Mouse (Mus musculus) midbrain, embryonic 12.5 days (tissue): ENCODE measurements around the gene 1700001O22Rik. TPM values are rescaled to one million over a fixed set of nuclear protein-coding genes. Genes with fewer than 3 reads are reported as not detected.

Source experiments
- ATAC-seq: fragments of 200-750 bp; cut with Nextera tagmentation; 2 replicates; pipeline ENCODE4 v1.8.0; 2017; ENCODE audit warnings: low read depth, moderate TSS enrichment, moderate library complexity; ENCODE audit not compliant: low FRiP score
- H3K27ac ChIP-seq: fragments of 300-500 bp; sonication (generic); replicated peaks from 2 replicates; pipeline ENCODE4 v1.5.1; 2016; ENCODE audit warnings: mild to moderate bottlenecking
- H3K27me3 ChIP-seq: fragments of 300-500 bp; sonication (generic); 2 replicates; pipeline ENCODE4 v1.6.1; 2016; ENCODE audit warnings: mild to moderate bottlenecking
- H3K36me3 ChIP-seq: fragments of 300-500 bp; sonication (generic); 2 replicates; pipeline ENCODE4 v1.6.1; 2016
- H3K4me1 ChIP-seq: fragments of 300-500 bp; sonication (generic); 2 replicates; pipeline ENCODE4 v1.6.1; 2016
- H3K4me2 ChIP-seq: fragments of 300-500 bp; sonication (generic); replicated peaks from 2 replicates; pipeline ENCODE4 v1.6.1; 2016; ENCODE audit warnings: mild to moderate bottlenecking, moderate library complexity
- H3K4me3 ChIP-seq: fragments of 300-500 bp; sonication (generic); 2 replicates; pipeline ENCODE4 v1.5.1; 2016; ENCODE audit warnings: mild to moderate bottlenecking
- H3K9ac ChIP-seq: fragments of 300-500 bp; sonication (generic); replicated peaks from 2 replicates; pipeline ENCODE4 v1.6.1; 2016; ENCODE audit warnings: mild to moderate bottlenecking, moderate library complexity
- H3K9me3 ChIP-seq: fragments of 300-500 bp; sonication (generic); 2 replicates; pipeline ENCODE4 v1.6.1; 2016; ENCODE audit warnings: mild to moderate bottlenecking
- WGBS: fragments of 180-500 bp; shearing (Covaris S2); methylation state at CpG from one replicate; pipeline ENCODE4 v1.1.7; 2016; 5-methylcytosine and 5-hydroxymethylcytosine counted together
- polyA plus RNA-seq: library from polyadenylated mRNA; unstranded; fragments of >200 nt; fragmentation: Nextera tagmentation; extraction: Ambion mirVana; gene quantifications from 2 replicates; pipeline ENCODE4 v1.2.1, GENCODE M21; 2016

The 1700001O22Rik gene
- polyA plus RNA-seq, 1 experiment from 2014 or later, result 2.6 TPM

DNA sequence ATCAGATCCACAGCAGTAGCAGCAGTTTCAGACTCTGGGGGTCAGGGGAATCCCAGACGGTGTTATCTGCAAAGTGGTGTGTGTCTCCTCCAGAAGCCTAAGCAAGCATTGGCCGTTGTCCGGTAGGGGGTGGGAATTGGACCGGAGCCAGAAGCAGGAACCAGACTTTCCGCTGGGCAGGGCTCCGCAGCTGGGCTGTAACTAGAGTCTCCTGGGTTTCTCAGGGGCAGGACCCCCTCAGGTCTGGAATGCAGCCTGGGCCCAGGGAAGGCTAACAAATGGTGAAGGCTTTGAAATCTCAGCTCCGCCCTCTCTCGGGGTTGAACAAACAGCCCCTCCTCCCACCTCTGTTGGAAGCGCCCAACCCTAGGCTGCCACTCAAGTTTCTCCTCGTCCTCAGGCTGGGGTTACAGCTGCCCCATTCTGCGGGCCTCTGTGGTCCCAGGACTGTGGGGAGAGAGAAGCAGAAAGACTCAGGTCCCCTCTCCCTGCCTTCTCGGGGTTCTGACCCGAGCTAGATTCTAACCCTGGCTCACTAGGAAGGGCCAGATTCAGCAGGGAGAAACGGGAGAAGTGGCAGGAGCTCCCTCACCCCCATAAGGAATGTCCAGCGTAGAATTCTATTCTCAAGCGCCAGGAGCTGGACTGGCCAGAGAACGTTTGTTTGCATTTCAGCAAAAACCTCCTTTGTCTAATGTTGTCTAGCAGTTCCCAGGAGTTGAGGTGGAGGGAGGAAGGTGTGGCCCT, 44.9 kb downstream of the 1700001O22Rik start:
- 2% methylated on average over 17 of the region's 17 CpGs for WGBS
- peak; percentile 84 for ATAC-seq
- Histone ChIP-seq H3K9me3 (peaks cover 7% of the 10 kb centered on the region), H3K4me1 (peaks cover 34% of the 10 kb centered on the region), H3K27me3 (peaks cover 5% of the 10 kb centered on the region; the same call in 1 of the 2 replicates), H3K27ac (peak overlapping the region; percentile 83), H3K9ac (0 out of 2 replicates have a peak overlapping the region, but pooled peaks have one; percentile 28), H3K36me3 (no peaks in the 10 kb centered on the region), H3K4me3 (no peak overlapping the region), H3K4me2 (peak overlapping the region; percentile 22)

DNA sequence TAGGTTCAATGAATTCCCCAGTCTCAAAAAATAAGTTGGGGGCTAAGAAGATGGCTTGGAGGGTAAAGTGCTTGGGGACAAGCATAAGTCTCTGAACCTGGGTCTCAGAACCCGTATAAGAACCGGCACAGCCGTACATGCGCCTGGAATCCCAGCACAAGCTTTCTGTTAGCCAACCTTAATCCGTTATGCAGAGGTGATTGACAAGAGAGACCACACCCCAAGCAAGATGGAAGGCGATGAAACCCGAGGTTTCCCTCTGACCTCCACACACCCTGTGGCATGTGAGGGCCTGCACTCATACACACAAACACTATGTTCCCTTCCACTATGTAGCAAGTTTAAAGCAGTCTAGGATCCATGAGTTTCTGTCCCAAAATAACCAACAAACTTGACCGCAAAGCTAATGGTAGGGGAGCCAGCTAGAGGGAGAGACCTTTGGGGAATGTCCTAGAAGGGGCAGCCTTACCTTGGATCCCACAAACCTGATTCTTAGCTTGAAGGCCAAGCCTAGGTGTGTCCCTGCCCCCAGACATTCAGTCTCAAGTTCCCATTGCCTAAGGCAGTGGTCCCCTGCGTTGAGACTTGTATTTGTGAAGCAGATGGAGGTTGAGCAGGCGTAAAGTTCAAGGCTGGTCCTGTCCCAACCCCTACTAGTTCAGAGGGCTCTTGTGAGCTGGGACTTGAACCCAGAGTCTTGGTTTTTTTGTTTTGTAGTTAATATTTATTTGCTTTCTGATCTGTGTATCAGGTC, 46.3 kb downstream of the 1700001O22Rik start:
- Histone ChIP-seq H3K9ac (no peak overlapping the region), H3K27me3 (peaks cover 5% of the 10 kb centered on the region; the same call in 1 of the 2 replicates), H3K36me3 (no peaks in the 10 kb centered on the region), H3K4me2 (no peak overlapping the region), H3K4me1 (peaks cover 39% of the 10 kb centered on the region), H3K4me3 (no peak overlapping the region), H3K9me3 (peaks cover 7% of the 10 kb centered on the region), H3K27ac (peak overlapping the region; percentile 83; the same call in 1 of the 2 replicates)
- WGBS, result 79% methylated on average over 10 of the region's 10 CpGs
- ATAC-seq, result no peak

DNA sequence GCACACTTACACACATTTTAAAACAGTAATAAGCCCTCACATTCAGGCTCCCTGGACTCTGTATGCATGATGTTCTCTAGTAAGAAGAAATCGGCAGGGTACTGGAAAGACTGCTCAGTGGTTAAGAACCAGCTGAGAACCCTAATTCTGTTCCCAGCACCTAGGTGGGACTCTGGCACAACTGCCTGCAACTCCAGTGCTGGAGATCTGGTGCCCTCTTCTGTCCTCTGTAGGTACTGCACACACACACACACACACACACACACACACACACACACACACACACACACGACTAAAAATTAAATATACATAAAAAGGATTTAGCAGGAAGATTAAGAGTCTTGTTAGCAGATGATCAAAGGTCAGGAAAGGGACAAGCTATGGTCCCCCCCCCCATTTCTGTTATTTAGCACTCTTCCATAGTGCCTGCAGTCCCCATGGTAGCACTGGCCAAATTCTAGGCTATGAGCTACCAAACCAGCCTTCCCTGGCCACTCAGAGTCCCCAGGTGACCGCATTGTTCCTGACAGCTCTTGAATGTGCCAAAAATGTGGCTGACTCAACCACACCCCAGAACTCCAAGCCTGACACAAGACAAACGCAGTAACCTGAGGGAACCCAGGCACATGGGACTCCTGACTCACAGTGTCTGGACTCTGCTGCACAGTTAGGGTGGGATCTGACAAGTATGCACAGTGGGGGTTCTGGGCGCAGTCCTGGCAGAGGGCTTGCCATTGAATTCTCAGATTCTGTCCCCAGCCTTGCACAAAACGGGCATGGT, 47.3 kb downstream of the 1700001O22Rik start:
- Histone ChIP-seq H3K27me3 (peaks cover 5% of the 10 kb centered on the region; the same call in 1 of the 2 replicates), H3K9ac (no peak overlapping the region), H3K27ac (no peak overlapping the region), H3K4me2 (no peak overlapping the region), H3K4me3 (no peak overlapping the region), H3K36me3 (no peaks in the 10 kb centered on the region), H3K4me1 (peaks cover 39% of the 10 kb centered on the region), H3K9me3 (peaks cover 7% of the 10 kb centered on the region)
- WGBS, result 95% methylated on average over 6 of the region's 6 CpGs
- no peak for ATAC-seq

DNA sequence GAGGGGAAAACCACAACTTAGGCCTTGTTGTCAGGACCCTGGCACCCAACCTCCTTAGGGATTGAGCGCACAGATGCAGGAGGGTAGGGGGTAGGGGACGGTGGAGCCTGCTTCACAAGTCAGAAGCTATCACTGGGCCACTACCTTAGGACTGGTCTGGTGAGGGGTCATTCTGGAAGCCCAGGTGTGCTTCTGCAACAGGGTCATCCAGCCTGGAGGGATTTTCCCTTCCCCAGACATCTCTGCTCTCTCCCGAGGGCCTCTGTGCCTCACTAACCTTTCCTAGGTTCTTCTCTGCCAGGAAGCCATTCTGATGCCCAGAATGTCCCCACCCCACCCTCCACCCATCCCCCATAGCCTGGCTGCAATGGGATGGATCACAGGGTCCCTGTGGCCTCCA, 48.6 kb downstream of the 1700001O22Rik start:
- 71% methylated on average over 3 of the region's 3 CpGs for WGBS
- Histone ChIP-seq H3K27ac (no peak overlapping the region), H3K9me3 (peaks cover 7% of the 10 kb centered on the region), H3K9ac (no peak overlapping the region), H3K4me3 (no peak overlapping the region), H3K4me2 (no peak overlapping the region), H3K27me3 (peaks cover 5% of the 10 kb centered on the region; the same call in 1 of the 2 replicates), H3K4me1 (peaks cover 29% of the 10 kb centered on the region), H3K36me3 (no peaks in the 10 kb centered on the region)
- ATAC-seq, result no peak

DNA sequence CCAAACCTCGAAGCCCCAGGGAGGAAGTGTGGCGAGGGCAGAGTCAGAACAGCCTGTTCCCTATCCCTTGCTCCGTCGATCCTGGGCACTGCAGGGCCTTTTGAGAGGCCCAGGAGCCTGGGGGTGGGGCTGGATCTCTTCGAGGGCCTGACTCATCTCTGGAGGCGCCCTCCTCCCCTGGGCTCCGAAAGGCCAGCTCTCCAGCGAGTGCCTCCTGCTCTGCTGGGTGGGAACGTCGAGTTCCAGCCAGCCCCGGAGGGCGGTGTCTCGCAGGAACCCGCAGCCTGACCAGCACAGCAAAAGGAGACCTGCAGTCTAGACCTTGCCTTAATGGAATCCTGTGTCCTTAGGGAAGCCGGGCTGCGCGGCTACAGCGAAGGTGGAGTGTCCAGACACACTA, 50.2 kb downstream of the 1700001O22Rik start:
- ATAC-seq, result no peak
- Histone ChIP-seq H3K27ac (no peak overlapping the region), H3K4me2 (no peak overlapping the region), H3K4me1 (peaks cover 13% of the 10 kb centered on the region), H3K9me3 (peaks cover 7% of the 10 kb centered on the region), H3K4me3 (no peak overlapping the region), H3K36me3 (no peaks in the 10 kb centered on the region), H3K9ac (no peak overlapping the region), H3K27me3 (peaks cover 5% of the 10 kb centered on the region; the same call in 1 of the 2 replicates)
- 21% methylated on average over 18 of the region's 18 CpGs for WGBS

DNA sequence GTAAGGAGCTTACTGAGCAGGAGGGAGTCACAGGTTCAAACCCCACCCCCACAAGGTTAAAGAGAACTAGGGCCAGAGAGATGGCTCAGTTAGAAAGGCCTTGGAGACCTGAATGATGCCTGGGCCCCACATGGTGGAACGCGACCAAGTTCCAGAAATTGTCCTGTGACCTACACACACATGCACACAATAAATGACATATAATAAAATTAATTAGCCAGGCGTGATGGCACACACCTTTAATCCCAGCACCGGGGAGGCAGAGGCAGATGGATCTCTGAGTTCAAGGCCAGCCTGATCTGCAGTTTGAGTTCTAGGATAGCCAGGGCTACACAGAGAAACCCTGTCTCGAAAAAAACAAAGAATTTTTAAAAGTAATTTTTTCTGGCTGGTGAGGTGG, 51.0 kb downstream of the 1700001O22Rik start:
- Histone ChIP-seq H3K36me3 (no peaks in the 10 kb centered on the region), H3K27me3 (peaks cover 5% of the 10 kb centered on the region; the same call in 1 of the 2 replicates), H3K27ac (no peak overlapping the region), H3K4me2 (no peak overlapping the region), H3K4me3 (no peak overlapping the region), H3K9me3 (peaks cover 7% of the 10 kb centered on the region), H3K9ac (no peak overlapping the region), H3K4me1 (peaks cover 6% of the 10 kb centered on the region; the same call in 1 of the 2 replicates)
- no peak for ATAC-seq
- WGBS, result 97% methylated on average over 5 of the region's 5 CpGs

DNA sequence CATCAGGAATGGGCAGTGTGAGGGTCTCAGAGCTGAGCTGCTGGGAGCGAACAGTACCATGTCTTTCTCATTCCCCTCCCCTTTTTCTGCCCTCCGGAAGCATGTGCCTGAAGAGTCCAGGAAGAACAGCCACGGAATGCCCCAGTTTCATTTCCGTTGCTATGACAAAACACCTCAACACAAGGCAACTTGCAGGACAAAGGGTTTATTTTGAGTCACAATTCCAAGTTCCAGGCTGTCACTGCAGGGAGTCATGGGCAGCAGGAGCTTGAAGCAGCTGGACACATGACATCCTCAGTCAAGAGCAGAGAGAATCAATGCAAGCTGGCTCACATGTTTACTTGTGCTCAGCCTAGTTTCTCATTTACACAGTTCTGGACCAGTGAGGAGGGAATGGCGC, 53.4 kb downstream of the 1700001O22Rik start:
- H3K36me3 ChIP-seq, result no peaks in the 10 kb centered on the region
- peaks cover 5% of the 10 kb centered on the region; the same call in 1 of the 2 replicates for H3K4me1 ChIP-seq
- no peak overlapping the region for H3K4me2 ChIP-seq
- 50% methylated on average over 5 of the region's 5 CpGs for WGBS
- H3K27ac ChIP-seq, result peak overlapping the region; percentile 39; the same call in 1 of the 2 replicates
- H3K27me3 ChIP-seq, result peaks cover 5% of the 10 kb centered on the region; the same call in 1 of the 2 replicates
- no peaks in the 10 kb centered on the region for H3K9me3 ChIP-seq
- ATAC-seq, result no peak
- H3K4me3 ChIP-seq, result no peak overlapping the region
- H3K9ac ChIP-seq, result no peak overlapping the region

DNA sequence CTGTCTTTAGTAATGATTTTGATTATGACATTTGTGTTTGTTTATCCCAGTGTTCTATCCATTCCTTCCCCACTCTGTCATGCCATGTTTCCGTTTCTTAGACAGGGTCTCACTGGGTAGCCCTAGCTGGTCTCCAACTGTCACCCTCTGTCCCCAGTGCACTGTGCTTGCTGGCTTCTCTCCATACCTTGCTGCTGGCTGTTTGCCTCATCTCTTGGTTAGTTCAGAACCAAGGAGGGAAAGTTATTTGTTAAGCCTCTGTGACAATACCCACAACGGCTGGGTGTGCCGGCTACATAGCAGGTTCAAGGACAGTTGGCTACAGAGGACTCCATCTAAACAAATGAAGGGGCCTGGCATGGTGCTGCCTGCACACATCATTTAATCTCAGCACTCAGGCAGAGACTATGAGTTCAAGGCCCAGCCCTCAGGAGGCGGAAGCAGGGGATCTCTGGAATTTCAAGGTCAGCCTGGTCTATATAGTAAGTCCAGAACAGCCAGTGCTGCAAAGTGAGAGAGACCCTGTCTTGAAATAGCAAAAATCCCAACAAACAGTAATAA, 55.8 kb downstream of the 1700001O22Rik start:
- WGBS, result 89% methylated on average over 4 of the region's 4 CpGs
- Histone ChIP-seq H3K27ac (no peak overlapping the region), H3K27me3 (no peaks in the 10 kb centered on the region), H3K9me3 (no peaks in the 10 kb centered on the region), H3K4me2 (no peak overlapping the region), H3K9ac (no peak overlapping the region), H3K36me3 (no peaks in the 10 kb centered on the region), H3K4me1 (peaks cover 22% of the 10 kb centered on the region), H3K4me3 (no peak overlapping the region)
- ATAC-seq, result no peak

Other genes starting within 250 kb of the 1700001O22Rik start
- 0.68 and 0.77 TPM in 2 replicates for gene Cstad, start 208.6 kb downstream of the 1700001O22Rik start, polyA plus RNA-seq
- 103 and 110 TPM in 2 replicates for gene Ntmt1, start 4.2 kb upstream of the 1700001O22Rik start, polyA plus RNA-seq
- gene Asb6, start 26.7 kb upstream of the 1700001O22Rik start, polyA plus RNA-seq, result 40.3 and 41.0 TPM in 2 replicates
- gene Prrx2, start 31.3 kb upstream of the 1700001O22Rik start, polyA plus RNA-seq, result 19.8 and 24.9 TPM in 2 replicates
- 3.6 and 4.6 TPM in 2 replicates for gene Ptges, start 126.2 kb upstream of the 1700001O22Rik start, polyA plus RNA-seq
- gene Tor1b, start 149.3 kb upstream of the 1700001O22Rik start, polyA plus RNA-seq, result 20.4 and 22.2 TPM in 2 replicates
- gene Tor1a, start 164.3 kb upstream of the 1700001O22Rik start, polyA plus RNA-seq, result 87.7 and 92.3 TPM in 2 replicates
- gene BC005624, start 178.5 kb upstream of the 1700001O22Rik start, polyA plus RNA-seq, result 70.8 and 75.3 TPM in 2 replicates
- gene Usp20, start 178.6 kb upstream of the 1700001O22Rik start, polyA plus RNA-seq, result 33.7 and 35.1 TPM in 2 replicates